Mouse (Mus musculus): ENCODE results near the gene Lyrm9. TPM values are rescaled to one million over a fixed set of nuclear protein-coding genes. Genes with fewer than 3 reads are reported as not detected.

The Lyrm9 gene
- 10 to 100 TPM; 11.6 to 16.7 TPM for total RNA-seq (2021)
- long read RNA-seq, experiment 1, full-length matches to known transcripts = 6 of 6 reads
- long read RNA-seq, experiment 1, partial matches to known transcripts = 0 of 6 reads
- long read RNA-seq, experiment 1, other reads (novel, unspliced or antisense) = 0 of 6 reads
- long read RNA-seq, experiment 2, full-length matches to known transcripts = 9 of 10 reads
- long read RNA-seq, experiment 2, partial matches to known transcripts = 0 of 10 reads
- long read RNA-seq, experiment 2, other reads (novel, unspliced or antisense) = 1 of 10 reads

GRCm38 (mm10) chr11:78826442-78827013 is at the start of gene Lyrm9:
Lyrm9 (plus strand) TSS chr11:78826584.
- DNase-seq = peak; percentile 99

GRCm38 (mm10) chr11:78777851-78778680 is 48.3 kb upstream of the Lyrm9 start:
- no peak for DNase-seq

- DNase-seq = no peak
Measured at GRCm38 (mm10) chr11:78780002-78780401, 46.4 kb upstream of the Lyrm9 start.

GRCm38 (mm10) chr11:78780571-78780970 is 45.8 kb upstream of the Lyrm9 start:
- no peak for DNase-seq

GRCm38 (mm10) chr11:78782326-78782725 is 44.1 kb upstream of the Lyrm9 start:
- no peak for DNase-seq

- DNase-seq = no peak
Measured at GRCm38 (mm10) chr11:78782791-78783347, 43.5 kb upstream of the Lyrm9 start.

- no peak for DNase-seq
Measured at GRCm38 (mm10) chr11:78786013-78786431, 40.4 kb upstream of the Lyrm9 start.

- DNase-seq = no peak
Measured at GRCm38 (mm10) chr11:78789370-78790060, 36.9 kb upstream of the Lyrm9 start.

- DNase-seq = peak; percentile 49
Measured at GRCm38 (mm10) chr11:78791582-78791981, 34.8 kb upstream of the Lyrm9 start.

- no peak for DNase-seq
Measured at GRCm38 (mm10) chr11:78792055-78792454, 34.3 kb upstream of the Lyrm9 start.

GRCm38 (mm10) chr11:78792465-78792864 is 33.9 kb upstream of the Lyrm9 start:
- DNase-seq = no peak

- DNase-seq = no peak
Measured at GRCm38 (mm10) chr11:78793116-78793515, 33.3 kb upstream of the Lyrm9 start.

GRCm38 (mm10) chr11:78796072-78796729 is 30.2 kb upstream of the Lyrm9 start:
- DNase-seq = no peak

- no peak for DNase-seq
Measured at GRCm38 (mm10) chr11:78801094-78801493, 25.3 kb upstream of the Lyrm9 start.

GRCm38 (mm10) chr11:78803587-78804316 is 22.6 kb upstream of the Lyrm9 start:
- peak; percentile 39 for DNase-seq

GRCm38 (mm10) chr11:78804551-78804950 is 21.8 kb upstream of the Lyrm9 start:
- DNase-seq = no peak

GRCm38 (mm10) chr11:78805198-78805597 is 21.2 kb upstream of the Lyrm9 start:
- no peak for DNase-seq

GRCm38 (mm10) chr11:78805691-78806137 is 20.7 kb upstream of the Lyrm9 start:
- DNase-seq = no peak

GRCm38 (mm10) chr11:78807341-78808108 is 18.9 kb upstream of the Lyrm9 start:
- DNase-seq = no peak

- no peak for DNase-seq
Measured at GRCm38 (mm10) chr11:78809398-78809797, 17.0 kb upstream of the Lyrm9 start.

All from gastrocnemius, postnatal 10 days (tissue).